Mouse (Mus musculus) liver, embryonic 13.5 days (tissue): ENCODE data around the gene Hand1. TPM values are rescaled to one million over a fixed set of nuclear protein-coding genes. Genes with fewer than 3 reads are reported as not detected.

ENCODE experiments used
- ATAC-seq: fragments of 200-750 bp; cut with Nextera tagmentation; 2 replicates; pipeline ENCODE4 v1.8.0; 2017; ENCODE audit warnings: low read depth, mild to moderate bottlenecking, moderate number of reproducible peaks, moderate library complexity
- DNase-seq: peaks from one replicate; pipeline ENCODE4 v3.0.0; 2022
- H3K27ac ChIP-seq: fragments of 300-500 bp; sonication (generic); 2 replicates; pipeline ENCODE4 v1.5.1; 2015; ENCODE audit warnings: moderate library complexity, mild to moderate bottlenecking, inconsistent platforms
- H3K27me3 ChIP-seq: fragments of 300-500 bp; sonication (generic); 2 replicates; pipeline ENCODE4 v1.6.1; 2015; ENCODE audit warnings: mild to moderate bottlenecking, inconsistent platforms
- H3K36me3 ChIP-seq: fragments of 300-500 bp; sonication (generic); 2 replicates; pipeline ENCODE4 v1.6.1; 2015; ENCODE audit warnings: mild to moderate bottlenecking, inconsistent platforms
- H3K4me1 ChIP-seq: fragments of 300-500 bp; sonication (generic); replicated peaks from 2 replicates; pipeline ENCODE4 v1.6.1; 2015; ENCODE audit warnings: inconsistent platforms
- H3K4me2 ChIP-seq: fragments of 300-500 bp; sonication (generic); 2 replicates; pipeline ENCODE4 v1.6.1; 2015; ENCODE audit warnings: inconsistent platforms, mild to moderate bottlenecking, moderate library complexity
- H3K4me3 ChIP-seq: fragments of 300-500 bp; sonication (generic); replicated peaks from 2 replicates; pipeline ENCODE4 v1.5.1; 2015; ENCODE audit warnings: mild to moderate bottlenecking, inconsistent platforms
- H3K9ac ChIP-seq: fragments of 300-500 bp; sonication (generic); 2 replicates; pipeline ENCODE4 v1.6.1; 2015; ENCODE audit warnings: mild to moderate bottlenecking, inconsistent platforms
- H3K9me3 ChIP-seq: fragments of 300-500 bp; sonication (generic); replicated peaks from 2 replicates; pipeline ENCODE4 v1.6.1; 2016; ENCODE audit warnings: inconsistent platforms
- WGBS: fragments of 180-500 bp; shearing (Covaris S2); methylation state at CpG from one replicate; pipeline ENCODE4 v1.1.7; 2015; ENCODE audit not compliant: insufficient replicate concordance; 5-methylcytosine and 5-hydroxymethylcytosine counted together
- polyA plus RNA-seq: library from polyadenylated mRNA; unstranded; fragments of >200 nt; fragmentation: Nextera tagmentation; extraction: Ambion mirVana; gene quantifications from 2 replicates; pipeline ENCODE4 v1.2.1, GENCODE M21; 2015

Gene Hand1
- polyA plus RNA-seq, 1 experiment from 2014 or later: 0.48 TPM

DNA sequence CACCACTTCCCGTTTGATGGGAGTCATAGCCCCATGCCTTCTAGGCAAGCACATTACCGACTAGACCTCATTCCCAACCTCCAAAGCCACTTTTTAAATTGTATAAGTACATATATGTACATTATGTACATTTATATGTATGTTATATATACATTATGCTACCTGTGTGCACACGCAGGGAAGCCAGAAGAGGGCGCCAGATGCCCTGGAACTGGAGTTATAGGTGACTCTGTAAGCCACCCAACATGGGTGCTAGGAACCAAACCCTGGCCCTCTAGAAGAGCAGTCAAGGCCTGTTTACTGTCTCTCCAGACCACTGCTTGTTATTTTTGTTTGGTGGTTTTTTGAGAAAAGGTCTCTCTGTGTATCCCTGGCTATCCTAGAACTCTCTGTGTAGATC is 14.4 kb downstream of the Hand1 start:
- H3K4me3 ChIP-seq: no peak overlapping the region
- no peaks in the 10 kb centered on the region for H3K9me3 ChIP-seq

DNA sequence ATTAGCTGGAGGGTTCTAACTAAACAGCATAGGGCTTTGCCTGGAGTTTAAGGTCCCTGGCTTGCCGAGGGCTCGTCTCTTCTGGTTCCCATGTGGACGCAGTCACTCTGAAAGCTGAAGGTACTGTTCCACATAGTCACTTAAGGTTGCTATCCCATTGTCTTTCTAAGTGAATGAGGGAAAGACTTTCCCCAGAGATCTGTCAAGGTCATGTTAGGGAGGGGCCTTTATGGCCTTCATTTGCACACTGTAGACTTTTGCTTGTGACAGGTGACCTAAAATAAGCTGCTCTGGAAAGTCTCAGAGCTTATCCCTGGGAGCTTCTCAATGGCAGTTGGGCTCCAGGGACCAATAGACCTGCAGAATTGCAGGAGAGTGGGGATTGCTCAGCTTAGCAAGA is 19.0 kb downstream of the Hand1 start:
- Histone ChIP-seq H3K4me3 (no peak overlapping the region), H3K36me3 (peaks cover 19% of the 10 kb centered on the region), H3K4me2 (no peak overlapping the region), H3K27me3 (peaks cover 4% of the 10 kb centered on the region; the same call in 1 of the 2 replicates), H3K9me3 (no peaks in the 10 kb centered on the region), H3K9ac (no peak overlapping the region), H3K4me1 (peaks cover 42% of the 10 kb centered on the region), H3K27ac (0 out of 2 replicates have a peak overlapping the region, but pooled peaks have one; percentile 92)
- 71% methylated on average over 3 of the region's 3 CpGs for WGBS
- ATAC-seq (no peak), DNase-seq (no peak)

More for the DNA sequence above, 14.4 kb downstream of the Hand1 start:
- Histone ChIP-seq H3K4me2 (no peak overlapping the region), H3K36me3 (no peaks in the 10 kb centered on the region), H3K27ac (no peak overlapping the region), H3K27me3 (peaks cover 4% of the 10 kb centered on the region; the same call in 1 of the 2 replicates), H3K4me1 (peaks cover 20% of the 10 kb centered on the region), H3K9ac (no peak overlapping the region)
- WGBS: 68% methylated on average over 4 of the region's 4 CpGs
- DNase-seq (no peak), ATAC-seq (no peak)

DNA sequence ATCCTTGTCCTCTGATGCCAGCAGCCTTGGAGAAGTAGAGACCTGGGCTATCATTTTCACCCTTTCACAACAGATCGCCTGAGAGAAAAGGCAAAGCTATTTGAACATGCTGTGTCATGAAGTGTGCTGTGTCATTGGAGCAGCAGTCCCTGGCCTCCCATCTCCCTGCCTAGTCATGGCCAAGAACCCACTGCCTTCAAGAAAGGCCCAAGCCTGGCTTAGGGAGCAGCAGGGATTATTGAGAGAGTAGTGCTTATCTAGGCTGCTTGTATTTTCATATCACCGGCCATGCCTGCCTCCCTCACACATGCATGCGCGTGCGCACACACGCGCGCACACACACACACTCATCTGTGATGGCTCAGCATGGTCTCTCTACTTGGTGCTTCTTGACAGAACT is 20.4 kb downstream of the Hand1 start:
- no peaks in the 10 kb centered on the region for H3K27me3 ChIP-seq
- ATAC-seq (peak; percentile 97), DNase-seq (peak; percentile 77)
- H3K4me2 ChIP-seq: peak overlapping the region; percentile 41
- no peak overlapping the region for H3K4me3 ChIP-seq
- WGBS: 74% methylated on average over 8 of the region's 8 CpGs
- H3K9me3 ChIP-seq: no peaks in the 10 kb centered on the region
- peak overlapping the region; percentile 92 for H3K27ac ChIP-seq
- peaks cover 42% of the 10 kb centered on the region for H3K4me1 ChIP-seq
- H3K9ac ChIP-seq: peak overlapping the region; percentile 46; the same call in 1 of the 2 replicates
- peaks cover 29% of the 10 kb centered on the region for H3K36me3 ChIP-seq

DNA sequence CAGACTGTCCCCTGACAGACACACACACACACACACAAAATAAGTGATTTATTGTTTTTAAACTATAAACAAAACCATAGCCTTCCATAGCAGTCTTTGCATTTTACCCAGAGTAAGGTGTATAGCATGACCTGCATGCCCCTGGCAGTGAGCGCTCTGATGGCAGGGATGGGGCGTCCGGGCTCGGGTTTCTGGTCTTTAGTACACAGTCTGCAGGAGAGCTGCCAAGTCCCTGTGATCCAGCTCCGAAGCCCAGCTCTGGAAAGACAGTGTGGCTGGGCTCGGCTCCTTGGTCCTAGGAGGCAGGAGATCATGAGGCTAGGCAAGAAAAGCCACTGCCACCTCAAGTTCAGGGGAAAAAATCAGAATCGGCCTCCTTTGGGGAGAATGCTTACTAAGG is 21.6 kb downstream of the Hand1 start:
- no peak for ATAC-seq
- peaks cover 29% of the 10 kb centered on the region for H3K36me3 ChIP-seq
- no peak overlapping the region for H3K4me3 ChIP-seq
- no peak overlapping the region for H3K4me2 ChIP-seq
- WGBS: 79% methylated on average over 7 of the region's 7 CpGs
- H3K27me3 ChIP-seq: no peaks in the 10 kb centered on the region
- DNase-seq: no peak
- peaks cover 42% of the 10 kb centered on the region for H3K4me1 ChIP-seq
- H3K9ac ChIP-seq: 0 out of 2 replicates have a peak overlapping the region, but pooled peaks have one; percentile 34
- no peak overlapping the region for H3K27ac ChIP-seq
- no peaks in the 10 kb centered on the region for H3K9me3 ChIP-seq

DNA sequence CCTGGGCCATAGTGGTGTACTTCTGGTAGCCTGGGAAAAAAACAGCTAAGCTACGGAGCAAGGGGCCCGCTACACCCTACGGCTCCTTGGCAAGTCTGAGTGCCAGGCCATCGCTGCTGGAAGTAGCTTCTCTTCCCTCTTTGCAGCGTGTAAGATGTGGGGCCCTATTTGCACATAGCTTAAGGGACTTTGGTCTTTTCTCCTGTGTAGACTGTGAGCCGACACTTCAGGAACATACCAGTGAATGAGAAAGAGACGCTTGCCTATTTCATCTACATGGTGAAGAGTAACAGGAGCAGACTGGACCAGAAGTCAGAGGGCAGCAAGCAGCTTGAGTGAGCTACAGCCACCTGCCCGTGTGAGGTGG is 22.9 kb downstream of the Hand1 start:
- Histone ChIP-seq H3K27ac (no peak overlapping the region), H3K27me3 (no peaks in the 10 kb centered on the region), H3K4me3 (no peak overlapping the region), H3K4me2 (no peak overlapping the region), H3K9me3 (no peaks in the 10 kb centered on the region), H3K36me3 (peaks cover 29% of the 10 kb centered on the region), H3K4me1 (peaks cover 33% of the 10 kb centered on the region), H3K9ac (no peak overlapping the region)
- WGBS: 83% methylated on average over 8 of the region's 8 CpGs
- DNase-seq (no peak), ATAC-seq (no peak)

DNA sequence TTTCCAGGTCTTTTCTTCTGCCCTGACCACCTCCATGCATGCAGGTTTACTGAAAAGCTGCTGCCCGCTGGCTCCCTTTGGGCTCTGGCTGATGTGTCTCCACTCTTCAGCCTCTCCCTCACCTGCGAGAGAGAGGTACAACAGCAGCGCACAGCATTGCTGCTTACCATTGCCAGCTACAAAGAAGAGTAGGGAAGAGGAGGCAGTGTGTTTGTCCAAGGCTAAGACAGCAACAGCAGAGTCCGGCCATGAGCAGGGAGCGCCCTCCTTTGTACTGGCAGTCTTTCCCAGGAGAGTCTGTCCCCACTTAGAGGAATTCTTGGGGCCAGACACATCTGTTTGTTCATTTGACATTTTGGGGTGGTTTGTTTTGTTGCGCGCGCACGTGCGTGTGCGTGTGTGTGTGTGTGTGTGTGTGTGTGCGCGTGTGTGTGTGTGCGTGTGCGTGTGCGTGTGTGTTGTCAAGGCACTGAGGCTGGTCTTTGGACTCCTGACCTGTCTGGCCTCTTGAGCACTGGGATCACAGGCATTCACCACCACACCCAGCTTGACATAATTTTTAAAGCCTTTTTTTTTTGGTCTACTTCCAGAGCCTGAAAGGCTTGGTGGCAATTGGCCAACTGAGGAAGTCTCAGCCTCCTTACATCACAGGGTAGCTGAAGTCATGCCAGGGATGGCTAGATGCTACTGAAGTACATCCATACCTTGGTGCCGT is 23.4 kb downstream of the Hand1 start:
- no peak overlapping the region for H3K9ac ChIP-seq
- peaks cover 29% of the 10 kb centered on the region for H3K36me3 ChIP-seq
- ATAC-seq (no peak), DNase-seq (no peak)
- WGBS: 90% methylated on average over 17 of the region's 17 CpGs
- H3K9me3 ChIP-seq: no peaks in the 10 kb centered on the region
- H3K4me1 ChIP-seq: peaks cover 29% of the 10 kb centered on the region
- H3K4me2 ChIP-seq: no peak overlapping the region
- H3K27ac ChIP-seq: no peak overlapping the region
- no peak overlapping the region for H3K4me3 ChIP-seq
- H3K27me3 ChIP-seq: 0 out of 2 replicates have a peak, but pooled peaks cover under 1% of the 10 kb centered on the region

DNA sequence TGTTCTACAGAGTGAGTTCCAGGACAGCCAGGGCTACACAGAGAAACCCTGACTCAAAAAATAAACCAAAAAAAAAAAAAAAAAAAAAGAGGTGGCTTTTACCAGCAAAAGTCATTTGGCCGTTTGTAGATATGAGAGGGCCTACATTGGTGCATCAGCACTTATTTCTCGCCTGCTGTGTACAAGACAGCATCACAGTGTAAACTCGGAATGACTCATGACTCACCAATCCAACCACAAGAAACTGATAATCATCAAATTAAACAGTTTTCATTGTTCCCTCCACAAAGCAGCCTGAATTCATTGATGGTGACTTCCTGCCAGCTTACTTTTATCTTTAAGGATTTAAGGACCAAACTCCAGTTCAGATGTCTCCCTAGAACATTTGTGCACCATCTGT is 27.6 kb downstream of the Hand1 start:
- Histone ChIP-seq H3K36me3 (peaks cover 19% of the 10 kb centered on the region), H3K27ac (no peak overlapping the region), H3K4me3 (no peak overlapping the region), H3K9ac (no peak overlapping the region), H3K9me3 (no peaks in the 10 kb centered on the region), H3K27me3 (peaks cover 24% of the 10 kb centered on the region), H3K4me2 (no peak overlapping the region), H3K4me1 (peaks cover 20% of the 10 kb centered on the region)
- DNase-seq (no peak), ATAC-seq (no peak)
- WGBS: 42% methylated on average over 3 of the region's 3 CpGs

DNA sequence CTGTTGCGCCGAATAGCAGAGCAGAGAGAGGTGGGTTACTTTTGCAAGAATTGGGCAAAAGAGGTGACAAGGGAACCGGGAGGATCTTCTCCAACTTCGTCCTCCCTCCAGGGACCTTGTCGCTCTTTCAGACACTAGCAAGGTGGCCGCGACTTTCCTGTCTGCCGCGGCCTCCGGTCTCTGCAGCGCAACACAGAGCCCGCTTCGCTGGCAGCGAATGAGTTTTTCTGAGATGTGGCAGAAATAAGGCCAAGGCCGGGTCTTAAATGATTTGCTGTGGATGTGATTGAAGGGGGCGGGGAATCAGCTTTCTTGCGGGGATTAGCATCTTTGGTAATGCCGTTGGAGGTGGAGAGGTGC is 30.1 kb downstream of the Hand1 start:
- Histone ChIP-seq H3K4me3 (peak overlapping the region; percentile 92), H3K27me3 (peaks cover 27% of the 10 kb centered on the region), H3K27ac (no peak overlapping the region), H3K4me2 (peak overlapping the region; percentile 100), H3K4me1 (peaks cover 23% of the 10 kb centered on the region), H3K9me3 (no peaks in the 10 kb centered on the region), H3K9ac (peak overlapping the region; percentile 93), H3K36me3 (peaks cover 2% of the 10 kb centered on the region; the same call in 1 of the 2 replicates)
- DNase-seq: no peak
- WGBS: under 1% methylated on average over 18 of the region's 18 CpGs
- ATAC-seq: no peak

DNA sequence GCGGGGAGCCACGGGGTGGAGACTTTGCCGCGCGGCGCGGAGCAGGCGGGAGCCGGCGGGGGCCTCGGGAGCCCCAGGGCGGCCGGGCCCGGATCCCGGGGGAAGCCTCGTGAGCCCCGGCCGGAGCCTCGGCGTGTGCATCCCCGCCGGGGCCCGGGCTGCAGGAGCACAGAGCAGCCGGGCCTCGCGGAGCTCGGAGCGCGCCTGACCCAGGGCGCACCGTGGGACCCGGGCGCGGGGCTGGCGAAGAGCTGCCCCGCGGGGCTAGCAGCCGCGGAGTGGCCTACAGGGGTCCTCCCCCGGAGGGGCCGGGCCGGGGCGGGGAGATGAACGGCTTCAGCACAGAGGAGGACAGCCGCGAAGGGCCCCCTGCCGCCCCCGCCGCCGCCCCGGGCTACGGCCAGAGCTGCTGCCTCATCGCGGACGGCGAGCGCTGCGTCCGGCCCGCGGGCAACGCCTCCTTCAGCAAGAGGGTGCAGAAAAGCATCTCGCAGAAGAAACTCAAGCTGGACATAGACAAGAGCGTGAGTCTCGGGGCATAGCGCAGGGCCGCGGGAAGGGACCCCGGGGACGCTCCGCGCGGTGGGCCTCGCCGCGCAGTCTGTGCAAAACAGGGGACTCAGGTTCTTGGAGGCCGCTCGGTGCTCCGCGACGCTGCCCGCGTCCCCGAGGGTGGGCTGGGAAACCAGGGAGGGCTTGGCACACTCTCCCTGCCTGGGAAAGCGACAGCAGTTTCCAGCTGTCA is 30.7 kb downstream of the Hand1 start:
- no peaks in the 10 kb centered on the region for H3K9me3 ChIP-seq
- ATAC-seq: peak; percentile 50; the same call in 1 of the 2 replicates

DNA sequence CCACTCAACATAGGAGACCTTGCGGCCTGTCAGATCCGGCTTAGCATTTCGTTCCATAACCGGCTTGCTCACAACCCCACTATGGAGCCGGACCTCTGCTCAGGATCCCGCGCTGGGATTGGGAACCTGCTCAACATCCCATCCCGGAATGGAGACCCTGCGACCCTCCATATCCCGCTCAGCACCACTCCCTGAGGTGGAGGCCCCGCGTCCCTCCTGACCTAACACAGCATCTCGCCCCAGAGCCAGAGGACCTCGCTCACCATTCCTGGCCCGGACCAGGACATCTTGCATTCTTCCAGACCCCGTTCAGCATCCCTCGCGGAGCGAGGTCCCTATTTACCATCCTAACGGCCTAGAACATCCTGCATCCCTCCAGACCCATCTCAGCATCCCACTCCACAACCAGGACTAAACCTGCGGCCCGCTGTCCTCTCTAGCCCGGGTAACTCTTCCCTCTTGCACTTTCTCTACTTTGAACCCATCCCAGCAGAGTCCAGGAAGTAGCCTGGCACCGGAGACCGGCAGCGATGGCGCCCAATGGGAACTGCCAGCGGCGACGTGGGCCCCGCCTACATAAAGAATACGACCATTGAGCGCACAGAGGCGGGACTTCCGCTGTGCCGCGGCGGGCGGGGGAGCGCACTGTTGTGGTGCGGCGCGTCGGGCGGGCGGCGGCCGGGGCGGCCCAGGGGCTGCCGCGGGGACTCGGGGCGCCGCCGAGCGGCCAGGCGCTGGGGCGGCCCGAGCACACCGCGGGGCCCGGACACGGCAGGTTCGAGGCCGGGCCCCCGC is 31.4 kb downstream of the Hand1 start, which contains the start of gene Sap30l:
Sap30l (plus strand) TSS at position 667 of the 795 bp plus-strand sequence.
- Histone ChIP-seq H3K27ac (peak within 1 kb of the TSS; percentile 58), H3K4me1 (peaks cover 23% of the 10 kb centered on the region), H3K9me3 (no peaks in the 10 kb centered on the region), H3K36me3 (no peaks in the 10 kb centered on the region), H3K9ac (peak within 1 kb of the TSS; percentile 93), H3K4me3 (peak within 1 kb of the TSS; percentile 92), H3K4me2 (peak within 1 kb of the TSS; percentile 100), H3K27me3 (peaks cover 27% of the 10 kb centered on the region)
- peak; percentile 97 for ATAC-seq
- under 1% methylated on average over 66 of the region's 66 CpGs for WGBS
- DNase-seq: peak; percentile 95

More for the DNA sequence above, 30.7 kb downstream of the Hand1 start:
- Histone ChIP-seq H3K9ac (peak overlapping the region; percentile 93), H3K27me3 (peaks cover 27% of the 10 kb centered on the region), H3K4me1 (peaks cover 23% of the 10 kb centered on the region), H3K27ac (peak overlapping the region; percentile 13; the same call in 1 of the 2 replicates), H3K4me3 (peak overlapping the region; percentile 92), H3K4me2 (peak overlapping the region; percentile 100), H3K36me3 (no peaks in the 10 kb centered on the region)
- 1% methylated on average over 74 of the region's 85 CpGs for WGBS
- DNase-seq: peak; percentile 40
